Mouse (Mus musculus) hindbrain, embryonic 12.5 days (tissue): ENCODE data around the gene Gm45837. TPM values are rescaled to one million over a fixed set of nuclear protein-coding genes. Genes with fewer than 3 reads are reported as not detected.
A peak's percentile ranks its signal among the peaks of the same experiment; 100 is the strongest.

Experiments
- ATAC-seq: fragments of 200-750 bp; cut with Nextera tagmentation; 2 replicates; pipeline ENCODE4 v1.8.0; 2017; ENCODE audit warnings: moderate TSS enrichment; ENCODE audit not compliant: low FRiP score
- H3K27ac ChIP-seq: fragments of 300-500 bp; sonication (generic); 2 replicates; pipeline ENCODE4 v1.5.1; 2016; ENCODE audit warnings: mild to moderate bottlenecking
- H3K27me3 ChIP-seq: fragments of 300-500 bp; sonication (generic); 2 replicates; pipeline ENCODE4 v1.6.1; 2016; ENCODE audit warnings: mild to moderate bottlenecking
- H3K36me3 ChIP-seq: fragments of 300-500 bp; sonication (generic); 2 replicates; pipeline ENCODE4 v1.6.1; 2016; ENCODE audit warnings: mild to moderate bottlenecking
- H3K4me1 ChIP-seq: fragments of 300-500 bp; sonication (generic); 2 replicates; pipeline ENCODE4 v1.6.1; 2016
- H3K4me2 ChIP-seq: fragments of 300-500 bp; sonication (generic); replicated peaks from 2 replicates; pipeline ENCODE4 v1.6.1; 2016; ENCODE audit warnings: mild to moderate bottlenecking
- H3K4me3 ChIP-seq: fragments of 300-500 bp; sonication (generic); 2 replicates; pipeline ENCODE4 v1.5.1; 2016; ENCODE audit warnings: mild to moderate bottlenecking
- H3K9ac ChIP-seq: fragments of 300-500 bp; sonication (generic); 2 replicates; pipeline ENCODE4 v1.6.1; 2016; ENCODE audit warnings: mild to moderate bottlenecking, moderate library complexity
- H3K9me3 ChIP-seq: fragments of 300-500 bp; sonication (generic); replicated peaks from 2 replicates; pipeline ENCODE4 v1.6.1; 2016; ENCODE audit warnings: mild to moderate bottlenecking
- WGBS: fragments of 180-500 bp; shearing (Covaris S2); methylation state at CpG from one replicate; pipeline ENCODE4 v1.1.7; 2016; 5-methylcytosine and 5-hydroxymethylcytosine counted together
- polyA plus RNA-seq: library from polyadenylated mRNA; unstranded; fragments of >200 nt; fragmentation: Nextera tagmentation; extraction: Ambion mirVana; gene quantifications from 2 replicates; pipeline ENCODE4 v1.2.1, GENCODE M21; 2016

Gm45837 gene
- not detected in 2 replicates for polyA plus RNA-seq

DNA sequence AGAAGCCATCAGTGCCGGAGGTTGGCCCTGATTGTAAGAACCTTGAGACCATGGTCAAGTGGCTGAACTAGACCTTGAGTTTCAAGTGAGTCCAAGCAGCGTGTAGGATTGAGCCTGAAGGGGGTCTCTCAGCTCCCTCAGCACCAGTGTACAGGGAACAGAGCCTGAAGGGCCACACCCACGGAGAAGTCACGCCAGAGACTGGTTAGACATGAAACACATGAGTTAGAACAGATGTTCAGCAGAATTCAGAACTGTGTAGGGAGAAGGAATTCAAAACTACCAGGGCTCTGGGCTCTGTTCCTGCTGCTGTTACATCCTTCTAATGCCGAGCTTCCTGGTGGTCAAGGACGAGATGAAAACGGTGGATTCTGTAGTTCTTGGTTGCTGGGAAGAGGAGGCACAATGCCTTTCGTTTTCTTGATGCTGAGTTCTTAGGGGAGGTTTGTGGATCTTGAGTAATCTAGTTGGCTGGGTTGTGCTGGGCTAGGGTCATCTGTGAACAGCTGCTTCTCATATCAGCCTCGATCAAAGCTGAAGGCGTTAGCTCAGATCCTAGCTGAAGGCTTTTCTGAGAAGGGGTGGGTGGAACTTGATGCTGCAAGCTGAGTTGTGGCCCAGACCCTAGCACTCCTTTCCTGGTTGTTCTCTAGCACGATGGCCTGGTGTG, at the start of gene Gm45837:
Gene Gm45837 (plus strand): TSS at position 620 of the 670 bp plus-strand sequence.
- Histone ChIP-seq H3K9ac (no peak within 1 kb of the TSS), H3K4me2 (no peak within 1 kb of the TSS), H3K4me1 (peaks cover 12% of the 10 kb centered on the region), H3K27ac (no peak within 1 kb of the TSS), H3K4me3 (no peak within 1 kb of the TSS), H3K27me3 (no peaks in the 10 kb centered on the region), H3K9me3 (no peaks in the 10 kb centered on the region), H3K36me3 (no peaks in the 10 kb centered on the region)
- WGBS: 83% methylated on average over 11 of the region's 11 CpGs
- ATAC-seq: no peak

DNA sequence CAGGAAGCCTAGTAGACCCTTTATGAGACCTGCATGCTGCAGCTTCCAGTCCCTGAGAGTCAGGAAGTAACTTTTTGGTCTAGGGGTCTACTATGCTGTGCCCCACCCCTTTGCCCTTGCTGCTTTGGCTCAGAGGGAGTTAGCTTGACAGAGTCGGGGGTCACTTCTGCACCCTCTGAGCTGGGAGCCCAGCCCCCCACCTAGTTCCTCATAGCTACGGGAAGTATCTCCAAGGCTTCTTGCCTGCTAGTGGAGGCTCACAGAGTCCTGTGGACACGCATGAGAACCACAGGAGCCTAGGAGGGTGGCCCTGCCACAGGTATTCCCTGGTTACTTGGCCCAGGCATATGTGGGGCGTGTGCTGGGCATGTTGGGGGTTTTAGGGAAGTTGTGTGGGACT, 49.7 kb upstream of the Gm45837 start:
- Histone ChIP-seq H3K9ac (no peak overlapping the region), H3K4me1 (peaks cover 16% of the 10 kb centered on the region), H3K4me2 (no peak overlapping the region), H3K27ac (no peak overlapping the region), H3K27me3 (no peaks in the 10 kb centered on the region), H3K9me3 (no peaks in the 10 kb centered on the region), H3K4me3 (no peak overlapping the region), H3K36me3 (no peaks in the 10 kb centered on the region)
- ATAC-seq: no peak
- 78% methylated on average over 4 of the region's 4 CpGs for WGBS

DNA sequence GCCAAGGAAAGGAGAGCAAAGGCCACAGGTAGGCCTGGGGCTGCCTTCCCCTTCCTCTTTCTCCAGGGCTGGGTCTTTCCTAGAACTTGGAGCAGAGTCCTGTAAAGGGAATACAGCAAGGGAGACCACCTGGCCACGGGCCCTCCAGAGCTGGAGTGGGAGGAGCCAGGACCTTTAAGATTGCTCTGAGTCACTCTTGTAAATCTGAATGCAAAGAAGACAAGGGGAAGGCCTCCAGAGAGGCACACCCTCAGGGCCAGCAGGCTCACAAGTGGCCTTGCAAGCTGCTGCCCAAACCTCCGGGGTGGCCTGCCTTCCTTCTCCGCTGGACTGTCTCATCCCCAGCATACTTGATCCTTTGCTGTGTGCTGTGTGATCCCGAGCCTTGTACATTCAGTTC, 48.9 kb upstream of the Gm45837 start:
- H3K27ac ChIP-seq: no peak overlapping the region
- no peak overlapping the region for H3K4me2 ChIP-seq
- no peaks in the 10 kb centered on the region for H3K9me3 ChIP-seq
- H3K36me3 ChIP-seq: no peaks in the 10 kb centered on the region
- H3K9ac ChIP-seq: no peak overlapping the region
- H3K4me1 ChIP-seq: peaks cover 10% of the 10 kb centered on the region
- ATAC-seq: no peak
- H3K4me3 ChIP-seq: no peak overlapping the region
- H3K27me3 ChIP-seq: no peaks in the 10 kb centered on the region
- WGBS: 64% methylated on average over 4 of the region's 4 CpGs

DNA sequence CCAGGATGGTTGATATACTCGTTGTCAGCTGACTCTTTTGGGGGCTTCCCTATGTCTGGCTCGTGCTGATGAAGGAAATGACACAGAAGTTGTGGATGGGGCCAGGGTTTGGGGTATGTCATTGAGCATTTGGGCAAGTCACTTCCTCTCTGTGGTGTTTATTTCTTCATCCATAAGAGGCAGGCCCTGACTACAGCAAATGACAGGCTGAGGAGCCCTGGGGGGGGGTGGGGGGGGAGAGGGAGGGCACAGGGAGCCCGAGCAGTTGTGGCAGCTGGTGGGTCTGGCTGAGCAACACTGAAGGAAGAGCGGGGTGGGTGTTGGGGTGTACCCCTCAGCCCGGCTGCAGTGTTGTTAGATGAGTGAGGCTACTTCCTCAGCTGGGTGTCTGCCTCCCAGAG, 47.9 kb upstream of the Gm45837 start:
- Histone ChIP-seq H3K27ac (no peak overlapping the region), H3K4me2 (no peak overlapping the region), H3K27me3 (no peaks in the 10 kb centered on the region), H3K4me1 (0 out of 2 replicates have a peak, but pooled peaks cover 4% of the 10 kb centered on the region), H3K9ac (no peak overlapping the region), H3K36me3 (no peaks in the 10 kb centered on the region), H3K9me3 (no peaks in the 10 kb centered on the region), H3K4me3 (no peak overlapping the region)
- 69% methylated on average over 5 of the region's 5 CpGs for WGBS
- no peak for ATAC-seq

DNA sequence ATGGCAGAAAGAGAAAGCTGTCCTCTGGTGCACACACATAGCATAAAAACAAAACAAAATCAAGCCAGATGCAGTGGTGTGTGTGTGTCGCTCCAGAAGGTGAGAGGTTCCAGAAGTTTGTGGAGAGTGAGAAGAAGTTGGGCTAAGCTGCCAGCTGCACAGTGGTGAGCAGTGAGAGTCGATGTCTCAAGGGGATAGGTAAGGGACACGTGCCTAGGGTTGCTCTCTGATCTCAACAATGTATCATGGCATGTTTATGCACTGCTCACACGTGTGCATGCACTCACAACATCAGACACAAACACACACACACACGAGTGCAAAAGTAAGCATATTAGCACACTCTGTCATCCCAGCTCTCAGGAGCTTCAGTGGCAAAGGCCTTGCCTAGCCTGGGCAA, 46.8 kb upstream of the Gm45837 start:
- 0 out of 2 replicates have a peak, but pooled peaks cover 4% of the 10 kb centered on the region for H3K4me1 ChIP-seq
- H3K4me3 ChIP-seq: no peak overlapping the region
- WGBS: 82% methylated on average over 5 of the region's 5 CpGs
- no peak overlapping the region for H3K9ac ChIP-seq
- no peak for ATAC-seq
- no peaks in the 10 kb centered on the region for H3K27me3 ChIP-seq
- no peak overlapping the region for H3K4me2 ChIP-seq
- H3K9me3 ChIP-seq: no peaks in the 10 kb centered on the region
- H3K36me3 ChIP-seq: no peaks in the 10 kb centered on the region
- no peak overlapping the region for H3K27ac ChIP-seq

DNA sequence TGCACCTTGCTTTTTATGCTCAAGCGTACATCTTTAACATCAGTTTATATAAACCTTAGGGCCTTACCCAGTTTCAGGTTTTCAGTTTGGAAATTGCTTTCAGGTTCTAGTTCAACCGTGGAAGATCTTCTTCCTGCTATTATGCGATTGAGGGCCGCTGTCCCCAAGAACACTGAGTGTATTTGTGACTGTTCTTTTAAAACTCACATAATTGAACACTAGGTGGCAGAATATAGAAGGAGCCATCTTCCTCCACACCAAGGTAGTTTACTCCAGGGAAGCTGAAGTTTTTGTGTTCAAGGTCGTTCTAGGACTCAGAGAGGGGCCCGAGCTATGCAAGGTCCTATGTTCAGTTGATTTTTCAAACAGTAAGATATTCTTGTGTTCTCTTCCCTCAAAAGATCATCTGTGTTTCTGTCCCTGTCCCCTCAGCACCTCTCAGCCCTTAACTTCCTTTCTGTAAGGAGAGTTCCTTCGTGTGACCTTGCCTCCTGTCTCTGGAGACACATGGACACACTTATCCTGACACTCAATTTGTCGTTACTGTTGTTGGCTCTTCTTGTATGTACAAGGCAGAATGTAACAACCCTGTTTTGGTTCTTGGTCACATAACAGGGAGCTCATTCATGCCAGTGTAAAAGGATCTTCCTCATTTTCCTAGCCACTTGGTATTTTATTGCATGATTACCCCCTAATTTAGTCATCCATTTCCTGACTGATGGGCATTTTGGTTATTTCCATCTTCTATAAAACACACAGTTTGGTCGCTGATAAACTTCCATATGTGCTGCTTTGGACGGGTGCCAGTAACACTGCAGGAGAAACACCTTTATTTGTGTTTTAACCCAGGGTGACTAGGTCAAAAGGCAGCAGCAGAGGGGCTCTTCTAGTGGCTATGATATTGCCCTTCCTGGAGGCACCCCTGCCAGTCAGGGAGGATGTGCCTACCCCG, 42.5 kb upstream of the Gm45837 start:
- no peak overlapping the region for H3K9ac ChIP-seq
- no peak overlapping the region for H3K4me3 ChIP-seq
- H3K27me3 ChIP-seq: no peaks in the 10 kb centered on the region
- H3K4me2 ChIP-seq: no peak overlapping the region
- H3K4me1 ChIP-seq: no peaks in the 10 kb centered on the region
- ATAC-seq: no peak
- H3K27ac ChIP-seq: no peak overlapping the region
- 68% methylated on average over 11 of the region's 11 CpGs for WGBS
- no peaks in the 10 kb centered on the region for H3K9me3 ChIP-seq
- H3K36me3 ChIP-seq: no peaks in the 10 kb centered on the region

DNA sequence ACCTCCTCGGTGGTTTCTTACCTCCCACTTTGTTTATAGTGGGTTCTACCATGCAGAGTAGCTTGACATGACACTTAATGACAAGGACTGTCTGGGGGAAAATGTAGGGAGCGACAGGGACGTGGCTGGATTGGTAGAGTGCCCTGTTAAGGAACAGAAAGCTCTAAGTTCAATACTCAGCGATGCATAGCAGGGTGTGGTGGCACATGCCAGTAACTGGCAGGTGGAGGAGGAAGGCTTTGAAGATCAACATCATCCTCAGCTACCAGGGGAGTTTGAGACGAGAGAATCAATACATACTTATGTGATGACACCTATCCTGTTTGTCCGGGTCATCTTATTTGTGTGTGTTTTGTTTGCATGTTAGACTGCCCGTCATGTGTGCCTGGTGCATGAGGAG, 41.0 kb upstream of the Gm45837 start:
- Histone ChIP-seq H3K4me1 (no peaks in the 10 kb centered on the region), H3K4me2 (no peak overlapping the region), H3K27me3 (no peaks in the 10 kb centered on the region), H3K4me3 (no peak overlapping the region), H3K27ac (no peak overlapping the region), H3K36me3 (no peaks in the 10 kb centered on the region), H3K9ac (no peak overlapping the region), H3K9me3 (no peaks in the 10 kb centered on the region)
- no peak for ATAC-seq
- 78% methylated on average over 7 of the region's 7 CpGs for WGBS

DNA sequence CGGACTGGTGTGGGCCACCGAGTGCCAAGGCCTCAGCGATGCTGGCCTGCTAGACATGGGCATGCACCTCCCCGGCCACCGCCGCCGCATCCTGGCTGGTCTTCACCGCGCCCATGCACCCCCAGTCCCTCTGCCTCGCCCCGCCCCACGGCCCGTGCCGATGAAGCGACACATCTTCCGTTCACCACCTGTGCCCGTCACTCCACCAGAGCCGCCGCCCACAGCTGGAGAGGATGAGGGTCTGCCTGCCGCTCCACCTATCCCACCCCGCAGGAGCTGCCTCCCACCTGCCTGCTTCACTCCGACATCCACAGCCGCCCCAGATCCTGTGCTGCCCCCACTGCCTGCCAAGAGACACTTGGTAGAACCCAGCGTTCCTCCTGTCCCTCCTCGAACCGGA, 37.6 kb upstream of the Gm45837 start:
- Histone ChIP-seq H3K4me3 (no peak overlapping the region), H3K27ac (no peak overlapping the region), H3K4me2 (no peak overlapping the region), H3K9me3 (no peaks in the 10 kb centered on the region), H3K27me3 (no peaks in the 10 kb centered on the region), H3K9ac (no peak overlapping the region), H3K4me1 (peaks cover 5% of the 10 kb centered on the region), H3K36me3 (no peaks in the 10 kb centered on the region)
- no peak for ATAC-seq
- WGBS: 81% methylated on average over 26 of the region's 26 CpGs

DNA sequence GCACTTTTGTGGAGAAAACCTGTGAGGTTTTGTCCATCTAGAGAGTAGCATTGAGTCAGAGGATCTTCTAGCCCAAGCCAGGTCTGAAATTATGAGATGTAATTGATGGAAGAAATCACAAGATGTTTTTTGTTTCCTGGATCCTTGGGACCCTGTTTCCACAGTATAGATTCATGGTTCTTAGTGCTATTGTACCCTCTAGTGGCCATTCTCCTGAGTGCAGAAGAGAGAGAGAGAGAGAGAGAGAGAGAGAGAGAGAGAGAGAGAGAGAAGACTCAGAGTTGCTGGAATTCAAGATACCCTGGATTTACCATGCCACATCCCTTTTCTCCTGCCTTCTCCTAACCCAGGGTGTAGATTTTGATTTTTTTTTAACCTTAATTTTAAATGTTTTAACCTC, 36.5 kb upstream of the Gm45837 start:
- H3K36me3 ChIP-seq: no peaks in the 10 kb centered on the region
- no peak overlapping the region for H3K9ac ChIP-seq
- no peaks in the 10 kb centered on the region for H3K9me3 ChIP-seq
- H3K4me2 ChIP-seq: no peak overlapping the region
- no peak overlapping the region for H3K4me3 ChIP-seq
- peak; percentile 61; the same call in 1 of the 2 replicates for ATAC-seq
- no peak overlapping the region for H3K27ac ChIP-seq
- H3K27me3 ChIP-seq: no peaks in the 10 kb centered on the region
- H3K4me1 ChIP-seq: peaks cover 8% of the 10 kb centered on the region

DNA sequence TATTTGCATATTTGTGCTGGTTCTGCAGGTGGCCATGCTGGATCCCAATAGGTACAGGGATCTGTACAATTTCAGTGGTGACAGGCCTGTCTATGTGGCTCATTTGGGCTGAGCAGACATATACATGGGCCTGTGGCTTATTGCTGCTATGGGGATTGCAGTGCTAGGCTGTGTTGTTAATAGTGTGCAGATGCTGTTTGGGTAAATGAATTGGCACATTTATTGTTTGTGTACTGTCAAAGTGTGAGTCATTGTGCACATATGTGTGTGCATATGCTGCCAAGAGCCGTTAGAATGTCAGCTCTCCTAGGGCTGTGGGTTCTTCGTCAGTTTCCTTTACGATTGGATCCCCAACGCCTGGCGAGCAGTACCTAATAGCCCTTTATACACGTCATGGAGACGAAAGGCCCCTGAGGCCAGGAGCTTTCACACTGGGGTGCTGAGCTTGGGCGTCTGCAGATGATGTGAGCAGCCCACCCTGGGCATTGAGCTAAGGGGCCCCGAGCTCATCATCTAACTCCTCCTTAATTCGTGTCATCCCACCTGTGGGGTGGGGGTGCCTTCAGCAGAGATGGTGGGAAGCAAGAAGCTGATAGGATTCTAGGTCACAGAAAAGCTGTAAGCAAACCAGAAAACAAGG, 33.9 kb upstream of the Gm45837 start:
- ATAC-seq: no peak
- H3K9me3 ChIP-seq: no peaks in the 10 kb centered on the region
- H3K4me2 ChIP-seq: no peak overlapping the region
- no peaks in the 10 kb centered on the region for H3K27me3 ChIP-seq
- no peak overlapping the region for H3K9ac ChIP-seq
- no peak overlapping the region for H3K27ac ChIP-seq
- H3K4me1 ChIP-seq: peaks cover 8% of the 10 kb centered on the region
- whole genome bisulfite sequencing: 78% methylated on average over 10 of the region's 10 CpGs
- no peak overlapping the region for H3K4me3 ChIP-seq
- no peaks in the 10 kb centered on the region for H3K36me3 ChIP-seq

DNA sequence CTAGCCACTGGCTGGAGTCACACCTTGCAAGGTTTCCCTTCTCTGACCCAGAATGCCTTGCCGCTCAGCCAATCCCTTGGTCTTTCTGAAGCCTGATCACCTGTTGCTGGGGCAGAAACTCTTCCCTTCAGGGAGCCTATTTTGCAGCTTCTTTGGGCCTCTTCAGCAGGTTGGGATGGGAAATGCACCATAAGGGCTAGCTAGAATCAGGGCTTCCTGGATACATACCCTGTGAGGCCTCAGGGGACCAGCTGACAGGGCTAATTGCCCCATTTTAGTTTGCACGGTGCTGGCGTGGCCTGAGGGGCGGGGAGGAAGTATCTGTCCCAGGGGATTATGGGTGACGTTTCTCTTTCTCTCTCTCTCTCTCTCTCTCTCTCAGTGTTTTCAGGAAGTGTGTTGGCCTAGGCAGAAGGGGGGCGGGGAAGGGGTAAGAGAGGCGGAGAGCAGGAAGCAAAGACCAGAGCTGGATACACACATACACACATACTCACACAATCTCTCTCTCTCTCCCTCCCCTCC, 32.9 kb upstream of the Gm45837 start:
- H3K36me3 ChIP-seq: no peaks in the 10 kb centered on the region
- no peak overlapping the region for H3K9ac ChIP-seq
- no peaks in the 10 kb centered on the region for H3K9me3 ChIP-seq
- H3K4me2 ChIP-seq: 0 out of 2 replicates have a peak overlapping the region, but pooled peaks have one; percentile 21
- WGBS: 33% methylated on average over 7 of the region's 7 CpGs
- H3K27ac ChIP-seq: no peak overlapping the region
- H3K27me3 ChIP-seq: no peaks in the 10 kb centered on the region
- no peak overlapping the region; the same call in 1 of the 2 replicates for H3K4me3 ChIP-seq
- H3K4me1 ChIP-seq: peaks cover 8% of the 10 kb centered on the region
- ATAC-seq: 0 out of 2 replicates have a peak, but pooled peaks have one; percentile 14

DNA sequence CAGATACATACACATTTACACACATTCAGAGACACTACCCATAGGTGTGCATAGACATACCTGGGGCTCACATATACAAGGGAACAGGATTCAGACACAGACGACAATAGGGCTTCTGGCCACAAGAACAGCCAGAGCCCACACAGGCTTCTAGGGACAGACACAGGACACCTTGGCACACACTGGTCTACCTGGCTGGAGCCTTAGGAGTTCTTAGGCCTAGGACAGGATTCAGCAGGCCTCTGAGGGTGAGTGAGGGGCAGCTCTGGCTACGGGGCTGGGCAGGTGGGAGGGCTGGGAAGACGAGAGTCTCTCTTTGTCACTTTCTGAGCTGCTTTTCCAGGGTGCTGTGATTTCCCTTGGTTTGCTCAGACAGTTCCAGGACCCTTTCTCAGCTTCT, 32.4 kb upstream of the Gm45837 start:
- H3K9me3 ChIP-seq: no peaks in the 10 kb centered on the region
- 58% methylated on average over 3 of the region's 3 CpGs for WGBS
- no peak overlapping the region for H3K9ac ChIP-seq
- no peaks in the 10 kb centered on the region for H3K36me3 ChIP-seq
- no peak overlapping the region for H3K4me3 ChIP-seq
- H3K4me1 ChIP-seq: peaks cover 8% of the 10 kb centered on the region
- H3K27ac ChIP-seq: no peak overlapping the region
- H3K4me2 ChIP-seq: no peak overlapping the region; the same call in 1 of the 2 replicates
- ATAC-seq: no peak
- no peaks in the 10 kb centered on the region for H3K27me3 ChIP-seq
